Mouse (Mus musculus): ENCODE results near the gene Spg7. TPM values are rescaled to one million over a fixed set of nuclear protein-coding genes. Genes with fewer than 3 reads are reported as not detected.

The Spg7 gene
- polyA plus RNA-seq, 1 experiment = 65.1 TPM

- H3K4me3 ChIP-seq (ENCODE audit: insufficient read depth, low read length) = peak overlapping the region; percentile 95
- H3K27ac ChIP-seq (ENCODE audit: insufficient read depth, low read depth, low read length) = no peak overlapping the region
- TF ChIP-seq CTCF (IDR thresholded peaks at IDR 0.05; ENCODE audit: low read depth, low read length) = no peak
- TF ChIP-seq POLR2A (IDR thresholded peaks at IDR 0.05; ENCODE audit: borderline replicate concordance, low read depth, low read length) = no peak
- peaks cover 10% of the 10 kb centered on the region for H3K4me1 ChIP-seq (ENCODE audit: control insufficient read depth, insufficient read depth, low read length)
These were observed 41.5 kb downstream of the Spg7 start for GRCm38 (mm10) chr8:123104046-123104767.

GRCm38 (mm10) chr8:123105553-123106326, 43.0 kb downstream of the Spg7 start:
- no peak overlapping the region for H3K27ac ChIP-seq (ENCODE audit: insufficient read depth, low read depth, low read length)
- TF ChIP-seq POLR2A (IDR thresholded peaks at IDR 0.05; ENCODE audit: borderline replicate concordance, low read depth, low read length) = no peak
- peak; percentile 53 for TF ChIP-seq CTCF (IDR thresholded peaks at IDR 0.05; ENCODE audit: low read depth, low read length)
- peaks cover 5% of the 10 kb centered on the region for H3K4me1 ChIP-seq (ENCODE audit: control insufficient read depth, insufficient read depth, low read length)
- H3K4me3 ChIP-seq (ENCODE audit: insufficient read depth, low read length) = no peak overlapping the region

- H3K4me3 ChIP-seq (ENCODE audit: insufficient read depth, low read length) = no peak overlapping the region
- TF ChIP-seq POLR2A (IDR thresholded peaks at IDR 0.05; ENCODE audit: borderline replicate concordance, low read depth, low read length) = no peak
- no peak for TF ChIP-seq CTCF (IDR thresholded peaks at IDR 0.05; ENCODE audit: low read depth, low read length)
- H3K27ac ChIP-seq (ENCODE audit: insufficient read depth, low read depth, low read length) = no peak overlapping the region
- H3K4me1 ChIP-seq (ENCODE audit: control insufficient read depth, insufficient read depth, low read length) = peaks cover 8% of the 10 kb centered on the region; the same call in 1 of the 2 replicates
These were observed 43.8 kb downstream of the Spg7 start for GRCm38 (mm10) chr8:123106531-123106930.

- no peak overlapping the region for H3K27ac ChIP-seq (ENCODE audit: insufficient read depth, low read depth, low read length)
- no peak overlapping the region for H3K4me3 ChIP-seq (ENCODE audit: insufficient read depth, low read length)
- peaks cover 6% of the 10 kb centered on the region; the same call in 1 of the 2 replicates for H3K4me1 ChIP-seq (ENCODE audit: control insufficient read depth, insufficient read depth, low read length)
- no peak for TF ChIP-seq CTCF (IDR thresholded peaks at IDR 0.05; ENCODE audit: low read depth, low read length)
These were observed 45.3 kb downstream of the Spg7 start for GRCm38 (mm10) chr8:123108010-123108409.

GRCm38 (mm10) chr8:123108953-123109352, 46.2 kb downstream of the Spg7 start:
- Histone ChIP-seq H3K4me3 (ENCODE audit: insufficient read depth, low read length) (no peak overlapping the region), H3K27ac (ENCODE audit: insufficient read depth, low read depth, low read length) (no peak overlapping the region), H3K4me1 (ENCODE audit: control insufficient read depth, insufficient read depth, low read length) (0 out of 2 replicates have a peak, but pooled peaks cover 4% of the 10 kb centered on the region)
- TF ChIP-seq POLR2A (IDR thresholded peaks at IDR 0.05; ENCODE audit: borderline replicate concordance, low read depth, low read length) (no peak), CTCF (IDR thresholded peaks at IDR 0.05; ENCODE audit: low read depth, low read length) (no peak)

- Histone ChIP-seq H3K4me3 (ENCODE audit: insufficient read depth, low read length) (no peak overlapping the region), H3K27ac (ENCODE audit: insufficient read depth, low read depth, low read length) (no peak overlapping the region), H3K4me1 (ENCODE audit: control insufficient read depth, insufficient read depth, low read length) (0 out of 2 replicates have a peak, but pooled peaks cover 4% of the 10 kb centered on the region)
- TF ChIP-seq CTCF (IDR thresholded peaks at IDR 0.05; ENCODE audit: low read depth, low read length) (peak; percentile 64), POLR2A (IDR thresholded peaks at IDR 0.05; ENCODE audit: borderline replicate concordance, low read depth, low read length) (no peak)
These were observed 47.9 kb downstream of the Spg7 start for GRCm38 (mm10) chr8:123110649-123111048.

- TF ChIP-seq CTCF (IDR thresholded peaks at IDR 0.05; ENCODE audit: low read depth, low read length) = no peak
- Histone ChIP-seq H3K27ac (ENCODE audit: insufficient read depth, low read depth, low read length) (no peak overlapping the region), H3K4me3 (ENCODE audit: insufficient read depth, low read length) (no peak overlapping the region), H3K4me1 (ENCODE audit: control insufficient read depth, insufficient read depth, low read length) (0 out of 2 replicates have a peak, but pooled peaks cover 4% of the 10 kb centered on the region)
These were observed 50.1 kb downstream of the Spg7 start for GRCm38 (mm10) chr8:123112892-123113291.

GRCm38 (mm10) chr8:123113908-123114469, 51.2 kb downstream of the Spg7 start:
- 0 out of 2 replicates have a peak, but pooled peaks cover 4% of the 10 kb centered on the region for H3K4me1 ChIP-seq (ENCODE audit: control insufficient read depth, insufficient read depth, low read length)
- H3K27ac ChIP-seq (ENCODE audit: insufficient read depth, low read depth, low read length) = no peak overlapping the region
- no peak for TF ChIP-seq CTCF (IDR thresholded peaks at IDR 0.05; ENCODE audit: low read depth, low read length)
- TF ChIP-seq POLR2A (IDR thresholded peaks at IDR 0.05; ENCODE audit: borderline replicate concordance, low read depth, low read length) = no peak
- H3K4me3 ChIP-seq (ENCODE audit: insufficient read depth, low read length) = no peak overlapping the region

- Histone ChIP-seq H3K4me3 (ENCODE audit: insufficient read depth, low read length) (no peak overlapping the region), H3K4me1 (ENCODE audit: control insufficient read depth, insufficient read depth, low read length) (0 out of 2 replicates have a peak, but pooled peaks cover 4% of the 10 kb centered on the region), H3K27ac (ENCODE audit: insufficient read depth, low read depth, low read length) (no peak overlapping the region)
- TF ChIP-seq CTCF (IDR thresholded peaks at IDR 0.05; ENCODE audit: low read depth, low read length) = no peak
- no peak for TF ChIP-seq POLR2A (IDR thresholded peaks at IDR 0.05; ENCODE audit: borderline replicate concordance, low read depth, low read length)
These were observed 51.9 kb downstream of the Spg7 start for GRCm38 (mm10) chr8:123114644-123115043.

Measured in bone marrow macrophage, adult 2 months (primary cell).